Mouse (Mus musculus) ovary, postnatal 14 days (tissue): ENCODE results near the gene Atf7.
"Not testable (repeated sequence)": the region's sequence is repeated elsewhere in the genome, so short reads cannot be mapped to it uniquely, and the experiment has no call there.

Experiments
- DNase-seq: peaks from one replicate; pipeline ENCODE4 v3.0.0; 2022; ENCODE audit warnings: low spot score

The Atf7 gene

GRCm38 (mm10) chr15:102624970-102625686 is at the start of gene Atf7, which contains the start of gene Gm28047:
Gene Atf7, minus strand, starts transcription at chr15:102625464.
Gene Gm28047, minus strand, starts transcription at chr15:102625067.
- peak; percentile 99 for DNase-seq

DNA sequence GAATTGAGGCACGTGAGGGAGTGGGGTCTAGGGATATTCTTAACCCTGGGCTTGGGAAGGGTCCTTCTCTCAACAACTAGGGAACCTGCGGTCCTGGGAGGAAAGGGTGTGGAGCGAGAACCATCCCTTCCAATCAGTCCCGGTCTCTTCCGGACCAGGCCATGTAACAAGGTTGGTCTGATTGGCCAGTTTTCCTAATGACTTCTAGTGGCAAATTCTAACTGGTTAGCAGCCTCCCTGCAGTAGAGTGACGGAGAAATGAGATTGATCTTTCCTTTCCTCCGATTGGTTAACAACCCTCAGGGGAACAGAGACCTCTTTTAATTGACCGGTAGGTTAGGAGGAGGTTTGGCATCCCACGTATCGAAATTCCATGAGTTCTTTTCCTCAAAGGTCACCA is 48.3 kb upstream of the Atf7 start:
- DNase-seq: peak; percentile 42

DNA sequence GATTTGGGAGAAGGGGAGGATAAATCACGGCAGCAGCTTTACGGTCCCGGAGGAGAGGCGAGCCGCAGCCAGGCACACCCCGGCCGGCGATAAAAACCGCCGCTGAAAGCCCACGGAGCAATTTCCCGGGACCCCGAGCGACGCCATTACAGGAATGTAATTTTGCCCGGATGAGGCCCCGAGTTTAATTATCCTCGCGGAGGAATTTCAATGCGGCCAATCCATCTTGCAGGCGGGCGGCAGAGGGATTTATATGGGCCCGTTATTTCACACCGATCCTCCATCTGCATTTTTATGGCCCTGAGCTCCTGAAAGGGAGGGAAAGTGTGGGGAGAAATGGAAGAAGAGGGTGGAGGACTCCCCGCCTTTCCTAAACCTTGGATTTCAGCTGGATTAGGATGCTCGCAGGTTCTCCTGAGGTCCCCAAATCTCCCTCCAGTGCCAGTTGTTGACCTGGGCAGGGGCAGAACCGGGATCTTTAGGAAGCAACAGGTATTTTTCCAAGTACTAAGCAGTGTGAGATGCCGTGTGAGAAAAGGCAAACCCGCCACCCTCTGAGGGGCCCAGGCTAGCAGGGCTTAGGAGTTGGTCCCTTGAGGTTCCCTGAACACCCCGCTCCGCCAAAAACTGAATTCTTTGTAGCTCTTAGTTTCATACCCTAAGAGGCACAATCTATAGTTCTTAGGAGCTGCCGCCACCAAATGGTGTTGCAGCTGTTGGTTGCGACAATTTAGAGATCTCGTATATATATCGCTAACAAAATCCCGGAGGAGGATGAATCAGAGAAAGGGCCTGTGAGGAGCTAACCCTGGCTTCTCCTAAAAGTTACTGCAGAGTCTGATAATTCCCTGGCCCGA is 47.2 kb upstream of the Atf7 start, which contains the start of gene Atp5g2:
TSS of gene Atp5g2 (minus strand) at position 138 of the 857 bp plus-strand sequence.
- peak; percentile 34 for DNase-seq

DNA sequence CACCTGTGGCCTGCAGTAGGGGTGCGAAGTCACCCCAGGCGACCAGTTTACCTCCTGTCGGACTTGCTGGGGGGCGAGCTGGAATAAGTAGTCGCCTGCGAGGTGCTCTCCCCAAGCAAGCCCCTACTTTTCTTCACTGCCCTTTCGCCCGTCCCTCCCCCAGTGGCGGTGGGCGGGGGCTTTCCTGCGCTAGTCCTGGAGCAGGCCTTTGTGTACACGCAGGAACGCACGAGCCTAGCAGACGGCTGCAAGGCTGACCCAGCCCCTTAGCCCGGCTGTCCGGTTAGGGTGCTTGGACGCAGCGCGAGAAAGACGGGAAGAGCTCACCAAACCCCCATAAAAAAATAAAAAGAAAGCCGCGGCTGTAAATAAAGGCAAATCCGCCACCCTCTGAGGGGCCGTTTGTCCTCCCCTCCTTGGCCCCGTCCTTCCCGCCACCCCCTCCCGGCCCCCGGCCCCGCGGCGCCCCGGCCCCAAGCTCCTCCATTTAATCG is 46.5 kb upstream of the Atf7 start:
- peak; percentile 80 for DNase-seq

DNA sequence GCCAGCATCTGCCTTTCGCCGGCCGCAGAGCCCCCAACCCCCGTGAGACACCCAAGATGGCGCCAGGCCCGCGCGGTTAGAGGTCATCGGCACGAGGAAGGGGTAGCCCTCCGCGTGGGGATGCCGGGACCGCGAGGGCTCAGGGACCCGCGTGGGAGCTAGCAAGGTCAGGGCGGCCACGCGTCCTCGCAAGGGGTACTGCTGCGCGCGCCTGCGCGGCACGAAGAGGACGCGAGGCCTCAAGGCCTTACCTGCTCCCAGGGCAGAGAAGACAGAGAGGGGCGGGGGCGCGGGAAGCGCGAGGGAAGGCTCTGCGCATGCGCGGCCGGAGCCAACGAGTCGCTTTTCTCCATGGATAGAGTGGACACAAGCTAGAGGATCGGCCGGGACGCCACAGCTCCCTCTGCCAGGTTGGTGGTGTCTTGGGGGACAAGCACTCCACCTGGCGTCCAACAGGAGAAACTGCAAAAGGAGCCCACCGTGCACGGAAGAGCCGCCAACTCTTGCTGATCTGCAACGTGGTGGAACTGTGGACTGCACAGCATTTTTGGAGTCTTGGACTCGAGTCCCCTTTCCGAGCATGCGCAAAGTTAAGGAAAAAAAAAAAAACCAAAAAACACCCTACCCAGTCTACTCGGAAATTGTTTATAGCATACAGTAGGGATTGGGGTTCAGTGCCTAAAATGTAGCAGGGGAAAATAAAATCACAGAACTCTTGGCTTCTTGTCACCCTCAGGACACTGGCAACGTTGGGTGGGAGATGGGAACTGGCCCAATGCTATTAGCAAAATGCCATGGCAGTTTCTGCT is 45.7 kb upstream of the Atf7 start:
- DNase-seq: peak; percentile 92

DNA sequence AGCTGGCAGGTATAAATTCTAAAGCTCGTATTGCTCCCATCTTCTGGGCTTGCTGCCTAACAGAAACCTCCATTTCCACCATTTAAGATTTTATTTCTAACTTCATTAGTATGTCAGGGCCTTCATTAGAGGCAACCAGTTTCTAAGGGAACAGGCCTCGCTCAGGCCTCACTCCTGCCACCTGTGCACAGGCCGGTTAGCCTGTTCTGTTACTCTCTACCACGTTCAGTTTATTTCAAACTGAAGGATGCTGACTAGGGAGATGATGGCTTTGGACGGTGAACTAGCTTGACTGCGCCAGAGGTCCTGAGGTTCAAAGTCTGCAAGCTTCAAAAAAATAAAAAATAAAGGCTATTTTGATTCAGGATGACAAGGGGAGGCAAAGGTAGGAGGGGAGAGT is 45.0 kb upstream of the Atf7 start:
- DNase-seq: no peak

GRCm38 (mm10) chr15:102669571-102669970 is 44.3 kb upstream of the Atf7 start:
- no peak for DNase-seq

DNA sequence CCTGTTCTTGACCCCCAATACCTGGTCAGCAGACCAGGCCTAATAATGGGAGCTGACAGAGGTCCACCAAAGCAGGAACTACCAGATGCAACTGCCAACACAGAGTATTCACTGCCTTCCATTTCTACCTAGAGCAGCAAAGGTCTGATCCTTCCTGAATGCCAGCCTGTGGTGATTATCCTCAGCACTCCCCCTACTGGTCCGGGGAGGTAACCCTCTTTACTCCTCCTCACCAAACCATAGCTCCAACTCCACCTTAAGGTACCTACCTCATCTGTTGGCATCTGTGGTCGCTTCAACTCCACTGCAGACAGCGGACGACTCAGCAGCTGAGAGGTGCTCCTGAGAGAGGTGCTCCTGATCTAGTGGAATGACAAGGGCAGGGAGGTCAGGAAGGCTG is 40.2 kb upstream of the Atf7 start:
- DNase-seq: peak; percentile 37

DNA sequence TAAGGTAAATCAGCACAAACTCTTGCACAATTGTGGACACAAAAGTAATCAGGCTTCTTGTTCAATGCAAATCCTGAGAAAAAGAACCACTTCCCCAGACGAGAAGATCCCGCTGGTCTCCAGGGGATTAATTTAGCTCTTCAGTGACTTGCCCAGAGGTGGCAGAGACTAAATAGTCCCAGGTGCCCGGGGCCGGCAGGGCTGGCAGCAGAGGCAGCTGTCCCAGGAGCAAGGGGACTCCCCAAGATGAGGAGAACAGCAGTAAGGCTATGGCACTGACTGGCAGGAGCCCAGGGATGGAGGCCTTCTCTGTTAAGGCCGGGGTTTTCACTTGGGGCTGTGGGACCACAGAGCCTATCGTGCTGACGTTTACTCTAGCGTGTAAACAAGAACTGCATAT is 38.6 kb upstream of the Atf7 start:
- no peak for DNase-seq

GRCm38 (mm10) chr15:102662601-102663000 is 37.3 kb upstream of the Atf7 start:
- DNase-seq: not testable (repeated sequence)

DNA sequence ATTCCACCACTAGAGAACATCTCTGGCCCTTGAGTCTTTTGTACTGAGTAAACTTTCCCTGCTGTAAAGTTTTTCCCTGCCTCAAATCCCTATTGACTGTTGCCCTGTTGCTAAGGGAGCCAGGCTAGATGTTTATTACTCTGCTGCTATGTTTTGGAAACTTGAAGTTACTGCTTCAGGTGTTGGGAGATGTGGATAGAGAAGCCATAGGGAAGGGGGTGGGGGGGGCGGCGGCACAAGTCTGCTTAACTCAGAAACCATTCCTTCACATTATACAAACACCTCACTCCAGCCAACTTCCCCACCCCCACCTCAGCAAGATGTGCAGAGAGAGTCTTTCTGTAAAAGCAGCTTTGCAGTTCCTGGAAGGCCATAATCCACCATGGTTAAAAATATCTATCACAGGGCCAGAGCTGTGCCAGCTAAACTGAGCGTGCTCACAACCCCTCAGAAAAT is 32.7 kb upstream of the Atf7 start:
- DNase-seq: no peak

DNA sequence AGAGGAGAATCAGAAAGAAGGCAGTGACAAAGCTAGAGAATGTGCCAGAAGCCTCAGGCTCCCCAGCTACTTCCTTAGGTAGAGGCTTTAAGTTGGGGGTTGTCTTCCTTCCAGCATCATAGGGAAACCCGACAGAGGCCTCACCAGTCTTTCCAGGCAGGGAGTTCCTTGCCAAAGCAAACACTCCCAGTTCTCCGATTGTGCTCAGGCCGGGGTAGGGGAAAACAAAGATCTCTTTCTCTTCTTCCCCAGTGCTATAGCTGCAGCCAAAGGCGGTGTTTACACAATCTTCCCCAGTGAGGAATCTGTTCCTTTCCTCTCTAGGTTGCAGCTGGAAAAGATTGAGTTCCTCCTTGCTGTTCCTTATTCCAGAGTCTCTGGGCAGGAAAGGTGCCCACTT is 31.4 kb upstream of the Atf7 start:
- DNase-seq: peak; percentile 26

DNA sequence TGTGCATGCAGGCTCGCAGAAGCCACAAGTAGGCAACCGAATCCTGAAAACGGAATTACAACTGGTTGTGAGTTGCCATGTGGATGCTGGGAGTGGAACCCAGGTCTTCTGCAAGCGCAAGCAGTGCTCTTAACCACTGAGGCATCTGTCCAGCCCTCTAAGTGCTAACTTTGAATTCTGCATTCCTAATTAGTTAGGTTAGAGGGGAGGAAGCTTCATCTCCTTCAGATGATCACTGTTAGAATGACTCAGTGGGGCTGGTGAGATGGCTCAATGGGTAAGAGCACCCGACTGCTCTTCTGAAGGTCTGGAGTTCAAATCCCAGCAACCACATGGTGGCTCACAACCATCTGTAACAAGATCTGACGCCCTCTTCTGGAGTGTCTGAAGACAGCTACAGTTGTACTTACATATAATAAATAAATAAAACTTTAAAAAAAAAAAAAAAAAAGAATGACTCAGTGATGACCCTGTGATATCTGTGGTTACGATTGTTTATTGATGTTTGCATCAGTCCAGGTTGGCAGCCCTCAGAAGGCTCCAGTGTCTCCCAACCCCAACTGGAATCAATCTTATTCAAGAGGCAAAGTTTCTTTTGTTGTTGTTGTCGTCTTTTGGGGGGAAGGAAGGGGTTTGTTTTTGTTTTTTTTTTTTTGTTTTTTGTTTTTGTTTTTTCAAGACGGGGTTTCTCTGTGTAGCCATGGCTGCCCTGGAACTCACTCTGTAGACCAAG is 26.8 kb upstream of the Atf7 start:
- DNase-seq: not testable (repeated sequence)

DNA sequence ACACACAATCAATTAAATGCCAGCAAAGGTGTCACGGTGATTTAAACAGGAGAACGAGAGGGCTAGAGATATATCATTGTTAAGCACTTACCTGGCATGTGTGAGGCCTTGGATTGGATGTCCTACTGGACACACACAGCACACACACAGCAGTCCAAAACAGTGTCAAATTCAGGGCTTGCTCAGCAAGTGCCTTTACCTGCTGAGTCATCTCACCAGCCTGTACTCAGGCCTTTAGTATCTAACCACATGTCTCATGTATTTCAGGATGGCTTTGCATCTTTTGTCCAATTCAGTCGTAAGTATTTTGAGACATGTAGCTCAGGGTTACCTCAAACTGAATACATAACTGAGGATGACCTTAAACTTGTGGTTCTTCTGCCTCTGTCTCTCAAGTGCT is 25.8 kb upstream of the Atf7 start:
- DNase-seq: no peak

- DNase-seq: no peak
Observed at GRCm38 (mm10) chr15:102635817-102636216, 10.6 kb upstream of the Atf7 start.

GRCm38 (mm10) chr15:102634684-102635083 is 9.4 kb upstream of the Atf7 start:
- no peak for DNase-seq

GRCm38 (mm10) chr15:102625687-102626055 is 407 bp upstream of the Atf7 start:
- DNase-seq: no peak

DNA sequence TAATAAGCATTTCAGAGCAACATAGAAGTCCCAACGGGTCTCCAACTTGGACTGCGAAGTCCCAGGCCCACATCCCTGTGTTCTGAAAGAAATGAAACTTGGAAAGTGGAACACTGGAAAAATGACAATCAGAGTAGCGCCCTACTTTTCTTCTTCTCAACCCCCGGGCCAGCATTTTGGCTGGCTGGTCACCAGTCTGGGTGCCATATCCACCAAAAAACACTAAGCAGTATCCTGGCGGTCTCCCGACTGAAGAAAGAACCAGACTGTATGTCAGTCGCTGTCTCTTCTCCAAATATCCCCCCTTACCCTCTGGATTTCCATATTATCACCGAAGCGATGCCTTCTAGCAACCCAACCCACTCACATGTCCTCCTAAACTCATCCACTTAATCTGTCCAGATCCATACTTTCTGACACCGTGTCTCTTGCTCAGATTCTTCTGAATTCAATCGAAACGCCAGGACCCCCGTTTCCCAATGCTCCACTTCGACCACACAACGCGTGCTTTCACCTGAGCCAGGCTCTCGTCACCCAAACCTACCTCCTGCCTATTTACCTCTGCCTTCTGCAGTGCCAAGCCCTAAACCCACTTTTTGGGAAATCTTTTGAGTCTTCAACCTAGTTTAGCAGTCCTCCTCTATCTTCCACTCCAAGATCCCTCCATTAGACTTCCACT is 834 bp downstream of the Atf7 start:
- DNase-seq: peak; percentile 7

GRCm38 (mm10) chr15:102623121-102623520 is 2.1 kb downstream of the Atf7 start:
- no peak for DNase-seq

DNA sequence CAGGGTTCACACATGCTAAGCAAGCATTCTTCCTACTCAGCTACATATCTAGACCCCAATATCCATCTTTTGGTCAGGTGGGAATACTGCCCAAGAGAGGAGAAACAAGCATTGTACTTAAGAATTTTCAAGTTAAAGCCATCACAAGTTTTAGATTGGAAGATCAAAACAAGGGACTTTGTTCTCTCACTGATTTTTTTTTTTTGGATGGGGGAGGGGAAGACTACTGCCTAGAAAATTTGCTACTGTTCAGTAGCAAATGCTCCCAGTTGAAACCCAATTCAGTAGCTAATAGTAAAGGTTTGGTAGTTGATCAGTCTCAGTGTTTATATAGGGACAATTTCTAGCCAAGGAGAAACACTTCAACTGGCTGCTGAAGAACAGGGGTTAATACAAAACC is 2.7 kb downstream of the Atf7 start:
- DNase-seq: no peak

DNA sequence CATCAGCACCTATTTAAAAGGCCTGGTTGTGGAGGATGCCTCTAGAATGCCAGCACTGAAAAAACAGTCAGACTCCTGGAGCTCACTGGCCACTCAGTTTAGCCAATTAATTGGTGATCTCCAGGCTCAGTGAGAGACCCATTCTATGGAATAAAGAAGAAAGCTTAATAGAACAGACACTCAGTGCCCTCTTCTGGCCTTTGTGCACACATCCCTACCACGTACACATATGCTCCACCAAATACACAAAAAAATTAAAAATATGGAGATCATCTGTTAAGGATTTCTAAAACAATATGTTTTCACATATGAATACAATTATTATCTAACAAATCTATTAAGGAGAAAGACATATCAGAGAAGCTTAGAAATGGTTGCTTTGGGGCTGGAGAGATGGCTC is 4.5 kb downstream of the Atf7 start:
- DNase-seq: no peak
